Mouse (Mus musculus): ENCODE measurements around the gene Hjurp. TPM values are rescaled to one million over a fixed set of nuclear protein-coding genes. Genes with fewer than 3 reads are reported as not detected.

Gene Hjurp
- total and polyA plus RNA-seq, 3 experiments = 59.4 to 103 (median 76.3) TPM

DNA sequence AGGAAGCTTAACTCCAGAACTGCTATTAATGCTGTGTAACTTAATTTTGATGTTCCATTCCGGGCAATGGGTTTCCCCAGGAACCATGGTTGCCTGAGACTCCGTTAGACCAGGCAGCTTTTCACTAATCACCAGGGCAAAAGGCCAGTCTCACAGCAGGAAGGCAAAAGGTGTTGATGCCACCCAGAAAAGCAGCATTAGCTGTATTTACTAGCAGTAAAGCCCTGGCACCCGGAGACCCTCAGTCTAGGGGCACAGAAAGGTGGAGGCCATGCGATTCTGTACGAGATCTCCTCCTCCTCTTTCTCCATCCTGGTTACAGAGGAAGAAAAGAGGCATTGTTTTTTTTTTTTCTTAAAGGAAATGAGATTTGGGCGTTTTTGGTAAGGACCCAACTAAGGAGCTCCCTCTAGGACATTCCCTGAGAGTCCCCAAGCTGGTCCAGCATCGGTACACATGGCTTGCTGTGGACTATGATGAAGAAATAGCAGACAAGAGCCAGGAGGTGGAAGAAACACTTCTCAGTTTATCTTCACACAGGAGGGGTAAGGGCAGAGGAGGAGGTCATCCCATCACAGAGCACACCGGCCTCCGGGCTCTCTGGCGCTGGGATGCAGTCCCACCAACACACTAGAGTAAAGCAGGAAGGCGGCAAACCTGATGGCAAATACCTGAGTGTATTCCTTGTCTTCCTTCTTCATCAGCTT, 2.9 kb downstream of the Hjurp start:
- Histone ChIP-seq H3K9ac (ENCODE audit: control insufficient read depth, low read depth, low read length, poor library complexity, severe bottlenecking) (no peak overlapping the region), H3K4me1 (ENCODE audit: control insufficient read depth in 1 of 2, insufficient read depth in 2 of 2, low read length in 2 of 2) (peaks cover 3 to 9% of the 10 kb centered on the region in 2 experiments; a peak in 3 of 4 replicates), H3K27ac (ENCODE audit: control insufficient read depth, low read depth, low read length) (no peak overlapping the region), H3K36me3 (ENCODE audit: control insufficient read depth in 1 of 2, insufficient read depth in 2 of 2, low read length in 2 of 2) (peaks cover 15 to 22% of the 10 kb centered on the region in 2 experiments), H3K4me3 (ENCODE audit: control insufficient read depth in 1 of 2, insufficient read depth in 1 of 2, low read depth in 2 of 2, low read length in 2 of 2) (no peak overlapping the region), H3K9me3 (replicated peaks; ENCODE audit: insufficient read depth, low read length) (no peaks in the 10 kb centered on the region), H3K27me3 (ENCODE audit: control insufficient read depth in 1 of 2, insufficient read depth in 2 of 2, low read length in 2 of 2) (no peaks in the 10 kb centered on the region), H3K79me2 (ENCODE audit: control insufficient read depth, insufficient read depth, low read length, poor library complexity) (peaks cover 36% of the 10 kb centered on the region)
- TF ChIP-seq TBP (IDR thresholded peaks at IDR 0.05; ENCODE audit: low read depth, low read length) = no peak
- no peak for TF ChIP-seq USF2 (IDR thresholded peaks at IDR 0.05; ENCODE audit: borderline replicate concordance in 1 of 2, insufficient read depth in 1 of 2, low read depth in 1 of 2, low read length in 2 of 2)
- no peak for TF ChIP-seq GABPA (IDR thresholded peaks at IDR 0.05; ENCODE audit: low read depth, low read length)
- no peak for TF ChIP-seq MXI1 (IDR thresholded peaks at IDR 0.05; ENCODE audit: low read depth, low read length)
- no peak for TF ChIP-seq RCOR1 (IDR thresholded peaks at IDR 0.05; ENCODE audit: low read depth, low read length)
- TF ChIP-seq SMC3 (IDR thresholded peaks at IDR 0.05; ENCODE audit: low read depth, low read length) = no peak
- TF ChIP-seq RAD21 (IDR thresholded peaks at IDR 0.05; ENCODE audit: low read depth, low read length) = no peak
- no peak for DNase-seq (ENCODE audit: low read depth, low spot score)

DNA sequence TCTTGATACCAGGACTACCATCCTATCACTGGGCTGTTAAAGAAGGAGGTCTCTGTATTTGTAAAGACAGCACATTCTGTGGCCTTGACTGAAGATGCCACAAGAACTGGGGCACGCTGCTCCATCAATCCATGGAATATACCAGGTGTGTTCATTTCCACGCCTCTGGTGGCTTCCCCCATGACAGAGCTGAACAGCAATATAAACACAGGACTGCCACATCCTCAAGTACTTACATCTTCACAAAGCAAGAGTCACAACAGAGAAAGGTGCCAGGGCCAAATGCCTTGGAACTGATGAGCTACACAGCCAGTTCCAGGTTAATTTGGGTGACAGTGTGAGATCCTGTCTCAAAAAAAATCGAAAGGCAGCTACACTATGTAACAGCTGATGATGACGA, 3.6 kb downstream of the Hjurp start:
- Histone ChIP-seq H3K36me3 (ENCODE audit: control insufficient read depth in 1 of 2, insufficient read depth in 2 of 2, low read length in 2 of 2) (peaks cover 15 to 27% of the 10 kb centered on the region in 2 experiments), H3K4me1 (ENCODE audit: control insufficient read depth in 1 of 2, insufficient read depth in 2 of 2, low read length in 2 of 2) (peaks cover 3 to 9% of the 10 kb centered on the region in 2 experiments; a peak in 3 of 4 replicates), H3K27me3 (ENCODE audit: control insufficient read depth in 1 of 2, insufficient read depth in 2 of 2, low read length in 2 of 2) (no peaks in the 10 kb centered on the region), H3K9me3 (replicated peaks; ENCODE audit: insufficient read depth, low read length) (no peaks in the 10 kb centered on the region), H3K27ac (ENCODE audit: control insufficient read depth, low read depth, low read length) (no peak overlapping the region), H3K79me2 (ENCODE audit: control insufficient read depth, insufficient read depth, low read length, poor library complexity) (peaks cover 36% of the 10 kb centered on the region), H3K4me3 (ENCODE audit: control insufficient read depth in 1 of 2, insufficient read depth in 1 of 2, low read depth in 2 of 2, low read length in 2 of 2) (no peak overlapping the region), H3K9ac (ENCODE audit: control insufficient read depth, low read depth, low read length, poor library complexity, severe bottlenecking) (no peak overlapping the region)
- TF ChIP-seq MAX (IDR thresholded peaks at IDR 0.05; ENCODE audit: low read length) (no peak), ZC3H11A (IDR thresholded peaks at IDR 0.05; ENCODE audit: low read depth, low read length) (no peak), TBP (IDR thresholded peaks at IDR 0.05; ENCODE audit: low read depth, low read length) (no peak), NRF1 (IDR thresholded peaks at IDR 0.05; ENCODE audit: insufficient read depth, low read depth, low read length, poor library complexity, severe bottlenecking) (no peak), POLR2AphosphoS2 (IDR thresholded peaks at IDR 0.05; ENCODE audit: low read length) (no peak; the same call in 1 of the 2 replicates)
- DNase-seq (ENCODE audit: low read depth, low spot score) = no peak

DNA sequence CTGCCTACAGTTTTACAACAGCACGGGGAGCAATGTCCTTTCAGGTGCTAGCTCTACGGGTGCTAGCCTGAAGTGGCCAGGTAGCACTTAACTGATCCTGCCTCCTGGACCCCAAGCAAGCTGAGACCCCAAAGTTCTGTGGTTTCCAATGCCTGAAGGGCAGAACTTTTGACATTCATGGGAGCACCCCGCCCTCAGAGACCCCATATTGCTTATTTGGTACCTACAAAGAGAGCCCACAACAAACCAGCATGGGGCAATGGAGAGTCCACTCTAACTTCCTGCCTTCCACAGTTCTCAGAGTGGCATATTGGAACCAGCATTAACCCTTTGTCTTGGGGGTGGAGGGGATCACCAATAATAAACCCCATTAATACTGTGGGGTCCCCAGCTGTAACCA, 4.1 kb downstream of the Hjurp start:
- no peak overlapping the region for H3K9ac ChIP-seq (ENCODE audit: control insufficient read depth, low read depth, low read length, poor library complexity, severe bottlenecking)
- peaks cover 3 to 9% of the 10 kb centered on the region in 2 experiments; a peak in 3 of 4 replicates for H3K4me1 ChIP-seq (ENCODE audit: control insufficient read depth in 1 of 2, insufficient read depth in 2 of 2, low read length in 2 of 2)
- no peak for DNase-seq (ENCODE audit: low read depth, low spot score)
- peaks cover 15 to 30% of the 10 kb centered on the region in 2 experiments for H3K36me3 ChIP-seq (ENCODE audit: control insufficient read depth in 1 of 2, insufficient read depth in 2 of 2, low read length in 2 of 2)
- no peak overlapping the region for H3K27ac ChIP-seq (ENCODE audit: control insufficient read depth, low read depth, low read length)
- no peaks in the 10 kb centered on the region for H3K27me3 ChIP-seq (ENCODE audit: control insufficient read depth in 1 of 2, insufficient read depth in 2 of 2, low read length in 2 of 2)
- H3K4me3 ChIP-seq (ENCODE audit: control insufficient read depth in 1 of 2, insufficient read depth in 1 of 2, low read depth in 2 of 2, low read length in 2 of 2) = no peak overlapping the region
- TF ChIP-seq SMC3 (IDR thresholded peaks at IDR 0.05; ENCODE audit: low read depth, low read length) (no peak), MAZ (IDR thresholded peaks at IDR 0.05; ENCODE audit: low read depth, low read length) (no peak), ETS1 (IDR thresholded peaks at IDR 0.05; ENCODE audit: low read depth, low read length) (no peak), TBP (IDR thresholded peaks at IDR 0.05; ENCODE audit: low read depth, low read length) (no peak), MAX (IDR thresholded peaks at IDR 0.05; ENCODE audit: low read length) (no peak), RAD21 (IDR thresholded peaks at IDR 0.05; ENCODE audit: low read depth, low read length) (no peak), GABPA (IDR thresholded peaks at IDR 0.05; ENCODE audit: low read depth, low read length) (no peak), USF2 (IDR thresholded peaks at IDR 0.05; ENCODE audit: borderline replicate concordance in 1 of 2, insufficient read depth in 1 of 2, low read depth in 1 of 2, low read length in 2 of 2) (no peak), ZMIZ1 (IDR thresholded peaks at IDR 0.05; ENCODE audit: low read depth, low read length) (no peak), JUND (IDR thresholded peaks at IDR 0.05; ENCODE audit: low read depth, low read length) (no peak), GATA1 (IDR thresholded peaks at IDR 0.05; ENCODE audit: low read depth, low read length) (no peak), SIN3A (IDR thresholded peaks at IDR 0.05; ENCODE audit: low read length) (no peak), ZKSCAN1 (IDR thresholded peaks at IDR 0.05; ENCODE audit: low read depth, low read length) (no peak), MYC (IDR thresholded peaks at IDR 0.05; ENCODE audit: low read depth, low read length) (no peak), USF1 (IDR thresholded peaks at IDR 0.05; ENCODE audit: low read depth, low read length) (no peak)
- no peaks in the 10 kb centered on the region for H3K9me3 ChIP-seq (replicated peaks; ENCODE audit: insufficient read depth, low read length)
- peaks cover 36% of the 10 kb centered on the region for H3K79me2 ChIP-seq (ENCODE audit: control insufficient read depth, insufficient read depth, low read length, poor library complexity)
